Mouse (Mus musculus) kidney, postnatal 36 days (tissue): ENCODE measurements at regions not wholly inside any gene's neighbourhood (a gene's known extent, or its start where the extent isn't known, plus 50 kb on each side); places are given as distances from the start of the nearest gene placed in this dataset.
A peak's percentile ranks its signal among the peaks of the same experiment; 100 is the strongest.

Experiments
- DNase-seq, 2 experiments: peaks; one replicate each; pipeline ENCODE4 v3.0.0; 2021 to 2022; ENCODE audit warnings: mixed read lengths in 2 of 2

GRCm38 (mm10) chr4:88939397-88939796 lies 59.4 kb upstream of the Ifne start:
- no peak for DNase-seq

GRCm38 (mm10) chr4:88938712-88939032 lies 58.7 kb upstream of the Ifne start:
- no peak for DNase-seq

GRCm38 (mm10) chr4:88937866-88938711 lies 58.1 kb upstream of the Ifne start:
- DNase-seq: peak; percentile 31 to 77

- no peak for DNase-seq
Observed at GRCm38 (mm10) chr4:88936976-88937375, 57.0 kb upstream of the Ifne start.

GRCm38 (mm10) chr4:88935901-88936300 lies 55.9 kb upstream of the Ifne start:
- DNase-seq: no peak

GRCm38 (mm10) chr4:88935316-88935715 lies 55.3 kb upstream of the Ifne start:
- DNase-seq: no peak

GRCm38 (mm10) chr4:88934266-88935025 lies 54.4 kb upstream of the Ifne start:
- no peak for DNase-seq

- DNase-seq: no peak
Observed at GRCm38 (mm10) chr4:88931217-88931616, 51.2 kb upstream of the Ifne start.
